12 mouse cellular contexts compared by ENCODE assay signal in genomic region chr11:88313512-88313911, GRCm38 (mm10). TPM values are rescaled to one million over a fixed set of nuclear protein-coding genes. Genes with fewer than 3 reads are reported as not detected.
A peak's percentile ranks its signal among the peaks of the same experiment; 100 is the strongest.
DNase-seq lines count a peak whose midpoint lies in the region; ATAC-seq and TF ChIP-seq lines count a peak whose summit lies in the region.
"Had no signal": no experiment of that assay in that cellular context is flagged by ENCODE, and none has a peak within 500 bp of the region (broad histone marks: within the 10 kb centered on the region; RNA-seq: fewer than 3 reads in every experiment).

No protein-coding gene starts in this region.

- intact Hi-C loops in gastrocnemius, adult 2 months (cut with DNase I) = no loop called here
- intact Hi-C loops in gastrocnemius, postnatal 36 days (cut with DNase I) = no loop called here

- H3K4me2 ChIP-seq in midbrain, embryonic 11.5 days = no peak overlapping the region
- no peak overlapping the region for H3K4me2 ChIP-seq in neural tube, embryonic 11.5 days (ENCODE audit: low read depth)
- no peak overlapping the region for H3K4me2 ChIP-seq in forebrain, embryonic 11.5 days (ENCODE audit: low read depth, low read length, severe bottlenecking)
- H3K4me2 ChIP-seq: midbrain, embryonic 15.5 days had no signal

- ATAC-seq in midbrain, embryonic 11.5 days (ENCODE audit: low FRiP score) = no peak
- ATAC-seq in neural tube, embryonic 11.5 days (ENCODE audit: insufficient read depth, low FRiP score, low TSS enrichment) = peak; percentile 70
- no peak for ATAC-seq in erythroblast, adult 5-6 weeks (replicated peaks; ENCODE audit: low FRiP score, poor library complexity, severe bottlenecking)
- ATAC-seq in forebrain, embryonic 11.5 days (replicated peaks; ENCODE audit: low FRiP score) = no peak
- ATAC-seq: midbrain, embryonic 15.5 days had no signal

- no peaks in the 10 kb centered on the region for H3K36me3 ChIP-seq in midbrain, embryonic 10.5 days
- H3K36me3 ChIP-seq in midbrain, embryonic 11.5 days (ENCODE audit: control insufficient read depth, insufficient read depth, low read length) = no peaks in the 10 kb centered on the region
- H3K36me3 ChIP-seq in neural tube, embryonic 11.5 days (ENCODE audit: control insufficient read depth, insufficient read depth, low read length) = no peaks in the 10 kb centered on the region
- H3K36me3 ChIP-seq in forebrain, embryonic 11.5 days (ENCODE audit: control insufficient read depth, insufficient read depth, low read length) = no peaks in the 10 kb centered on the region; the same call in 1 of the 2 replicates
- H3K36me3 ChIP-seq: midbrain, embryonic 15.5 days had no signal

- H3K27ac ChIP-seq in gastrocnemius, adult 2 months = peak overlapping the region; percentile 83
- H3K27ac ChIP-seq in midbrain, embryonic 10.5 days (replicated peaks) = peak overlapping the region; percentile 82
- H3K27ac ChIP-seq in midbrain, embryonic 11.5 days (ENCODE audit: low read depth, low read length) = no peak overlapping the region
- peak overlapping the region; percentile 57 for H3K27ac ChIP-seq in neural tube, embryonic 11.5 days (ENCODE audit: low read depth, low read length)
- H3K27ac ChIP-seq in forebrain, embryonic 11.5 days (ENCODE audit: low read depth, low read length) = no peak overlapping the region
- H3K27ac ChIP-seq: midbrain, embryonic 15.5 days had no signal

- peak; percentile 75 for DNase-seq in gastrocnemius, adult 2 months
- DNase-seq in gastrocnemius, postnatal 36 days = no peak
- DNase-seq in midbrain, embryonic 10.5 days (ENCODE audit: low spot score) = no peak
- DNase-seq in midbrain, embryonic 11.5 days (ENCODE audit: low spot score, missing footprints) = no peak
- DNase-seq in kidney, postnatal 25 days = peak; percentile 54 to 64
- peak; percentile 67 for DNase-seq in neural tube, embryonic 11.5 days (ENCODE audit: low spot score)
- DNase-seq in forebrain, embryonic 11.5 days (ENCODE audit: low spot score) = no peak
- DNase-seq: thymus, adult 18-20 months had no signal

- H3K4me3 ChIP-seq in gastrocnemius, adult 2 months = no peak overlapping the region
- H3K4me3 ChIP-seq in midbrain, embryonic 10.5 days = no peak overlapping the region
- no peak overlapping the region for H3K4me3 ChIP-seq in midbrain, embryonic 11.5 days (ENCODE audit: low read depth, low read length)
- no peak overlapping the region for H3K4me3 ChIP-seq in neural tube, embryonic 11.5 days (ENCODE audit: low read depth, low read length)
- H3K4me3 ChIP-seq in forebrain, embryonic 11.5 days (ENCODE audit: low read depth, low read length) = no peak overlapping the region
- H3K4me3 ChIP-seq: erythroblast, embryonic 14.5 days; midbrain, embryonic 15.5 days had no signal

- H3K4me1 ChIP-seq in midbrain, embryonic 10.5 days = peaks cover 97% of the 10 kb centered on the region
- H3K4me1 ChIP-seq in midbrain, embryonic 11.5 days (ENCODE audit: control insufficient read depth, insufficient read depth, low read length) = peaks cover 30% of the 10 kb centered on the region
- H3K4me1 ChIP-seq in neural tube, embryonic 11.5 days (ENCODE audit: control insufficient read depth, insufficient read depth, low read length) = peaks cover 45% of the 10 kb centered on the region
- H3K4me1 ChIP-seq in forebrain, embryonic 11.5 days (replicated peaks; ENCODE audit: control insufficient read depth, insufficient read depth, low read length) = peaks cover 12% of the 10 kb centered on the region; the same call in 1 of the 2 replicates

- WGBS in midbrain, embryonic 10.5 days = 51% methylated on average over 8 of the region's 8 CpGs
- WGBS in midbrain, embryonic 11.5 days = 57% methylated on average over 8 of the region's 8 CpGs
- WGBS in neural tube, embryonic 11.5 days = 1% methylated on average over 8 of the region's 8 CpGs
- WGBS in forebrain, embryonic 11.5 days = 62% methylated on average over 8 of the region's 8 CpGs

- H3K9me3 ChIP-seq in midbrain, embryonic 10.5 days (replicated peaks) = no peaks in the 10 kb centered on the region
- no peaks in the 10 kb centered on the region for H3K9me3 ChIP-seq in midbrain, embryonic 11.5 days (ENCODE audit: control insufficient read depth, low read length)
- H3K9me3 ChIP-seq in neural tube, embryonic 11.5 days (ENCODE audit: control insufficient read depth, low read length) = no peaks in the 10 kb centered on the region
- H3K9me3 ChIP-seq in forebrain, embryonic 11.5 days (ENCODE audit: control insufficient read depth, low read length) = no peaks in the 10 kb centered on the region
- H3K9me3 ChIP-seq: midbrain, embryonic 15.5 days had no signal

- no peak overlapping the region for H3K9ac ChIP-seq in midbrain, embryonic 11.5 days (ENCODE audit: low read length)
- H3K9ac ChIP-seq in neural tube, embryonic 11.5 days (ENCODE audit: low read length) = 0 out of 2 replicates have a peak overlapping the region, but pooled peaks have one; percentile 3
- no peak overlapping the region for H3K9ac ChIP-seq in forebrain, embryonic 11.5 days (ENCODE audit: low read length)
- H3K9ac ChIP-seq: midbrain, embryonic 15.5 days had no signal

- peaks cover 13% of the 10 kb centered on the region for H3K27me3 ChIP-seq in midbrain, embryonic 10.5 days (ENCODE audit: low read depth, poor library complexity, severe bottlenecking)
- no peaks in the 10 kb centered on the region for H3K27me3 ChIP-seq in midbrain, embryonic 11.5 days (ENCODE audit: control insufficient read depth, insufficient read depth, low read length)
- no peaks in the 10 kb centered on the region for H3K27me3 ChIP-seq in neural tube, embryonic 11.5 days (ENCODE audit: control insufficient read depth, insufficient read depth, low read length)
- H3K27me3 ChIP-seq in forebrain, embryonic 11.5 days (ENCODE audit: control insufficient read depth, insufficient read depth, low read length) = no peaks in the 10 kb centered on the region
- H3K27me3 ChIP-seq: midbrain, embryonic 15.5 days had no signal

- TF ChIP-seq CTCF in gastrocnemius, adult 2 months (IDR thresholded peaks at IDR 0.05) = no peak

RNA-seq across cellular contexts. Expression of gene Ccdc182, which starts 19.7 kb away (rescaled TPM):
- not detected for total RNA-seq in gastrocnemius, adult 2 months (2021)
- not detected for total RNA-seq in gastrocnemius, postnatal 36 days (2021)
- polyA plus RNA-seq in midbrain, embryonic 10.5 days (2016; fragmentation: Nextera tagmentation; extraction: Ambion mirVana) = 4.7 and 6.0 TPM in 2 replicates
- polyA plus RNA-seq in midbrain, embryonic 11.5 days (2014; fragmentation: Nextera tagmentation; extraction: Ambion mirVana) = 9.1 and 9.5 TPM in 2 replicates
- 17.9 and 18.4 TPM in 2 replicates for polyA plus RNA-seq in neural tube, embryonic 11.5 days (2014; fragmentation: Nextera tagmentation; extraction: Ambion mirVana)
- not detected in 2 replicates for total RNA-seq in erythroblast, adult 5-6 weeks (2015; ENCODE audit: low replicate concordance)
- total RNA-seq in erythroblast, adult 5-6 weeks (2017; ENCODE audit: low replicate concordance) = not detected in 2 replicates
- polyA plus RNA-seq in forebrain, embryonic 11.5 days (2014; fragmentation: Nextera tagmentation; extraction: Ambion mirVana) = 0.23 and 0.94 TPM in 2 replicates
- polyA plus RNA-seq: C2C12; erythroblast, embryonic 14.5 days had no signal

Comparison
In these comparisons a context has a peak if more than half of its experiments do, and no peak if none do; other contexts are left out.
1. DNase-seq: peak in gastrocnemius, adult 2 months (single experiment), kidney, postnatal 25 days (2 of 2) and neural tube, embryonic 11.5 days (single experiment); none in gastrocnemius, postnatal 36 days (0 of 2), midbrain, embryonic 10.5 days (single experiment), midbrain, embryonic 11.5 days (single experiment) and forebrain, embryonic 11.5 days (single experiment).
2. H3K27ac ChIP-seq: peak in gastrocnemius, adult 2 months (single experiment), midbrain, embryonic 10.5 days (single experiment) and neural tube, embryonic 11.5 days (single experiment); none in midbrain, embryonic 11.5 days (single experiment) and forebrain, embryonic 11.5 days (single experiment).